Mouse (Mus musculus): ENCODE data around the gene Sstr2. TPM values are rescaled to one million over a fixed set of nuclear protein-coding genes. Genes with fewer than 3 reads are reported as not detected.

Sstr2 gene
- 0.74 and 1.1 TPM in 2 replicates for polyA plus RNA-seq (2016; fragmentation: Nextera tagmentation; extraction: Ambion mirVana)

- WGBS, result under 1% methylated on average over 54 of the region's 54 CpGs
- Histone ChIP-seq H3K9me3 (no peaks in the 10 kb centered on the region), H3K4me1 (peaks cover 24% of the 10 kb centered on the region), H3K27me3 (ENCODE audit: insufficient read depth, poor library complexity, severe bottlenecking) (peaks cover 74% of the 10 kb centered on the region), H3K4me3 (peak within 1 kb of the TSS; percentile 62), H3K27ac (0 out of 2 replicates have a peak within 1 kb of the TSS, but pooled peaks have one; percentile 50), H3K36me3 (no peaks in the 10 kb centered on the region)
- DNase-seq (ENCODE audit: low spot score), result peak; percentile 79
Observed at GRCm38 (mm10) chr11:113618672-113619419, at the start of gene Sstr2. TSS of gene Sstr2 (plus strand) at chr11:113619342.

- no peaks in the 10 kb centered on the region for H3K36me3 ChIP-seq
- no peak overlapping the region for H3K27ac ChIP-seq
- no peak for DNase-seq (ENCODE audit: low spot score)
- 0 out of 2 replicates have a peak, but pooled peaks cover 3% of the 10 kb centered on the region for H3K4me1 ChIP-seq
- no peaks in the 10 kb centered on the region for H3K9me3 ChIP-seq
- H3K4me3 ChIP-seq, result no peak overlapping the region
- H3K27me3 ChIP-seq (ENCODE audit: insufficient read depth, poor library complexity, severe bottlenecking), result no peaks in the 10 kb centered on the region
Observed at GRCm38 (mm10) chr11:113571616-113572015, 47.5 kb upstream of the Sstr2 start.

- WGBS, result 72% methylated on average over 6 of the region's 6 CpGs
- no peak for DNase-seq (ENCODE audit: low spot score)
- peak overlapping the region; percentile 36; the same call in 1 of the 2 replicates for H3K27ac ChIP-seq
- H3K36me3 ChIP-seq, result no peaks in the 10 kb centered on the region
- no peaks in the 10 kb centered on the region for H3K9me3 ChIP-seq
- H3K4me1 ChIP-seq, result 0 out of 2 replicates have a peak, but pooled peaks cover 3% of the 10 kb centered on the region
- no peak overlapping the region for H3K4me3 ChIP-seq
- no peaks in the 10 kb centered on the region for H3K27me3 ChIP-seq (ENCODE audit: insufficient read depth, poor library complexity, severe bottlenecking)
Observed at GRCm38 (mm10) chr11:113572641-113573040, 46.5 kb upstream of the Sstr2 start.

GRCm38 (mm10) chr11:113577221-113577620 is 41.9 kb upstream of the Sstr2 start:
- Histone ChIP-seq H3K36me3 (no peaks in the 10 kb centered on the region), H3K27me3 (ENCODE audit: insufficient read depth, poor library complexity, severe bottlenecking) (no peaks in the 10 kb centered on the region), H3K4me1 (0 out of 2 replicates have a peak, but pooled peaks cover 3% of the 10 kb centered on the region), H3K27ac (no peak overlapping the region), H3K4me3 (no peak overlapping the region), H3K9me3 (no peaks in the 10 kb centered on the region)
- 70% methylated on average over 4 of the region's 4 CpGs for WGBS
- no peak for DNase-seq (ENCODE audit: low spot score)

- H3K4me1 ChIP-seq, result 0 out of 2 replicates have a peak, but pooled peaks cover 6% of the 10 kb centered on the region
- no peaks in the 10 kb centered on the region for H3K9me3 ChIP-seq
- H3K27ac ChIP-seq, result 0 out of 2 replicates have a peak overlapping the region, but pooled peaks have one; percentile 6
- 57% methylated on average over 11 of the region's 11 CpGs for WGBS
- no peak overlapping the region for H3K4me3 ChIP-seq
- no peaks in the 10 kb centered on the region for H3K36me3 ChIP-seq
- 0 out of 2 replicates have a peak, but pooled peaks cover 6% of the 10 kb centered on the region for H3K27me3 ChIP-seq (ENCODE audit: insufficient read depth, poor library complexity, severe bottlenecking)
- no peak for DNase-seq (ENCODE audit: low spot score)
Observed at GRCm38 (mm10) chr11:113583879-113584661, 35.1 kb upstream of the Sstr2 start.

GRCm38 (mm10) chr11:113586423-113586822 is 32.7 kb upstream of the Sstr2 start:
- 0 out of 2 replicates have a peak, but pooled peaks cover 6% of the 10 kb centered on the region for H3K4me1 ChIP-seq
- 76% methylated on average over 6 of the region's 6 CpGs for WGBS
- no peak overlapping the region for H3K4me3 ChIP-seq
- H3K27ac ChIP-seq, result no peak overlapping the region
- no peaks in the 10 kb centered on the region for H3K36me3 ChIP-seq
- DNase-seq (ENCODE audit: low spot score), result no peak
- H3K27me3 ChIP-seq (ENCODE audit: insufficient read depth, poor library complexity, severe bottlenecking), result 0 out of 2 replicates have a peak, but pooled peaks cover 6% of the 10 kb centered on the region
- no peaks in the 10 kb centered on the region for H3K9me3 ChIP-seq

GRCm38 (mm10) chr11:113588936-113589335 is 30.2 kb upstream of the Sstr2 start:
- Histone ChIP-seq H3K36me3 (no peaks in the 10 kb centered on the region), H3K4me1 (0 out of 2 replicates have a peak, but pooled peaks cover 4% of the 10 kb centered on the region), H3K27ac (no peak overlapping the region), H3K4me3 (no peak overlapping the region), H3K27me3 (ENCODE audit: insufficient read depth, poor library complexity, severe bottlenecking) (0 out of 2 replicates have a peak, but pooled peaks cover 6% of the 10 kb centered on the region), H3K9me3 (no peaks in the 10 kb centered on the region)
- no peak for DNase-seq (ENCODE audit: low spot score)
- WGBS, result 63% methylated on average over 3 of the region's 3 CpGs

GRCm38 (mm10) chr11:113595144-113595543 is 24.0 kb upstream of the Sstr2 start:
- Histone ChIP-seq H3K4me3 (no peak overlapping the region), H3K36me3 (no peaks in the 10 kb centered on the region), H3K27ac (no peak overlapping the region), H3K9me3 (no peaks in the 10 kb centered on the region), H3K27me3 (ENCODE audit: insufficient read depth, poor library complexity, severe bottlenecking) (no peaks in the 10 kb centered on the region), H3K4me1 (no peaks in the 10 kb centered on the region; the same call in 1 of the 2 replicates)
- 81% methylated on average over 5 of the region's 5 CpGs for WGBS
- DNase-seq (ENCODE audit: low spot score), result no peak

- no peak overlapping the region for H3K27ac ChIP-seq
- H3K9me3 ChIP-seq, result no peaks in the 10 kb centered on the region
- WGBS, result 77% methylated on average over 3 of the region's 3 CpGs
- no peaks in the 10 kb centered on the region; the same call in 1 of the 2 replicates for H3K4me1 ChIP-seq
- H3K27me3 ChIP-seq (ENCODE audit: insufficient read depth, poor library complexity, severe bottlenecking), result no peaks in the 10 kb centered on the region
- H3K4me3 ChIP-seq, result no peak overlapping the region
- DNase-seq (ENCODE audit: low spot score), result no peak
- H3K36me3 ChIP-seq, result no peaks in the 10 kb centered on the region
Observed at GRCm38 (mm10) chr11:113597632-113598031, 21.5 kb upstream of the Sstr2 start.

GRCm38 (mm10) chr11:113600526-113601245 is 18.5 kb upstream of the Sstr2 start:
- Histone ChIP-seq H3K27me3 (ENCODE audit: insufficient read depth, poor library complexity, severe bottlenecking) (no peaks in the 10 kb centered on the region), H3K9me3 (no peaks in the 10 kb centered on the region), H3K36me3 (no peaks in the 10 kb centered on the region), H3K27ac (no peak overlapping the region), H3K4me1 (no peaks in the 10 kb centered on the region), H3K4me3 (no peak overlapping the region)
- 81% methylated on average over 18 of the region's 18 CpGs for WGBS
- no peak for DNase-seq (ENCODE audit: low spot score)

- no peak overlapping the region for H3K27ac ChIP-seq
- no peaks in the 10 kb centered on the region for H3K4me1 ChIP-seq
- no peaks in the 10 kb centered on the region for H3K36me3 ChIP-seq
- DNase-seq (ENCODE audit: low spot score), result no peak
- no peaks in the 10 kb centered on the region for H3K27me3 ChIP-seq (ENCODE audit: insufficient read depth, poor library complexity, severe bottlenecking)
- H3K4me3 ChIP-seq, result no peak overlapping the region
- H3K9me3 ChIP-seq, result no peaks in the 10 kb centered on the region
- WGBS, result 68% methylated on average over 12 of the region's 12 CpGs
Observed at GRCm38 (mm10) chr11:113601616-113602343, 17.4 kb upstream of the Sstr2 start.

GRCm38 (mm10) chr11:113607556-113607955 is 11.6 kb upstream of the Sstr2 start:
- H3K4me3 ChIP-seq, result no peak overlapping the region
- H3K4me1 ChIP-seq, result peaks cover 10% of the 10 kb centered on the region
- DNase-seq (ENCODE audit: low spot score), result no peak
- WGBS, result 92% methylated on average over 12 of the region's 12 CpGs
- no peaks in the 10 kb centered on the region for H3K9me3 ChIP-seq
- no peaks in the 10 kb centered on the region for H3K36me3 ChIP-seq
- no peaks in the 10 kb centered on the region for H3K27me3 ChIP-seq (ENCODE audit: insufficient read depth, poor library complexity, severe bottlenecking)
- H3K27ac ChIP-seq, result no peak overlapping the region
